ENCODE assay signal across 8 mouse cellular contexts in the genomic region with DNA sequence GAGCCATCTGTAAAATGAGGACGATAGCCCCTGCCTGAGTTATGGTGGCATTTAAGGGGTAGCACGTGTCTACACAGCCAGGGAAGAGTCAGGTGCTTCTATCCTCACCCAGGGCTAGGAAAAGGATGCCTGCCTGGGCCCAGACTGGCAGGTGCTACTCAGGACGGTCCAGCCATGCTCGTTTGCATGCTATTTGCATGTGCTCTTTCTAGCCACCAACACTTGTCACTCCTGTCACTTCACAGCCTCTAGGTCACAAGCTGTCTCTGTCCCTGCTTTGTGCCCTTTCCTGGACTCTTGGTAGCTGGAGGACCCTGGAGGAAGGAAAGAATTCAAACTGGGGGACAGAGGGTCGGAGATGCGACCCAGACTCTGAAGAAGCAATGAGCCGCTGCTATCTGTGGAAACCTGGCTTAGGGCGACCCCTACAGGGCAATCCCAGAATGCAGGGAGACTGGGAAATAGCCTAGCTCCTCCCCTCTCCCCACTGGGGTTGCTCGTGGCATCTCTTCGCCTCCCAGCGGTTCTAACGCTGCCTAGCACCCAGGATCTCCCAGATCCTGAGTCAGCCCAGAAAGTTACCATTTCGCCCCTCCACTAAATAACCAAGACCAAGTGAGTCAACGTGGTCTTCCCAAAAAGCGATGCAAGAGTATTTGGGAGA. TPM values are rescaled to one million over a fixed set of nuclear protein-coding genes. Genes with fewer than 3 reads are reported as not detected.
DNase-seq lines count a peak whose midpoint lies in the region; ATAC-seq and TF ChIP-seq lines count a peak whose summit lies in the region.

No protein-coding gene starts in this region.

- no peak overlapping the region for H3K9ac ChIP-seq in forebrain, embryonic 13.5 days

- H3K4me1 ChIP-seq in G1E (ENCODE audit: insufficient read depth, low read depth, low read length) = peaks cover 49% of the 10 kb centered on the region
- peaks cover 21% of the 10 kb centered on the region for H3K4me1 ChIP-seq in forebrain, embryonic 13.5 days

- H3K27me3 ChIP-seq in G1E (ENCODE audit: insufficient read depth, low read length) = peaks cover 19% of the 10 kb centered on the region
- H3K27me3 ChIP-seq in forebrain, embryonic 13.5 days = 0 out of 2 replicates have a peak, but pooled peaks cover 2% of the 10 kb centered on the region

- no peak overlapping the region for H3K27ac ChIP-seq in forebrain, embryonic 13.5 days

- peak; percentile 81 for DNase-seq in G1E (ENCODE audit: low spot score)
- peak; percentile 94 for DNase-seq in c-Kit-positive CD71-negative TER-119-negative erythroid progenitor cells, embryonic 14.5 days (ENCODE audit: low read depth)
- peak; percentile 99 for DNase-seq in heart, postnatal 4 days
- peak; percentile 99 for DNase-seq in layer of hippocampus, adult 9-10 months (ENCODE audit: low spot score)
- peak; percentile 98 for DNase-seq in lung, postnatal 14 days
- peak; percentile 94 for DNase-seq in ovary, postnatal 36 days (ENCODE audit: low spot score)
- DNase-seq in thymus, postnatal 10 days (ENCODE audit: low spot score in 2 of 2) = peak; percentile 74 to 90

- peak; percentile 95 for TF ChIP-seq CTCF in G1E (IDR thresholded peaks at IDR 0.05; ENCODE audit: low read depth, low read length)

- ATAC-seq in G1E (ENCODE audit: extremely low read depth, insufficient number of reproducible peaks, low FRiP score, poor library complexity, severe bottlenecking) = peak; percentile 67
- peak; percentile 72 for ATAC-seq in forebrain, embryonic 13.5 days

- peak overlapping the region; percentile 15; the same call in 1 of the 2 replicates for H3K4me2 ChIP-seq in forebrain, embryonic 13.5 days

- WGBS in forebrain, embryonic 13.5 days = 11% methylated on average over 15 of the region's 15 CpGs

- no peaks in the 10 kb centered on the region for H3K9me3 ChIP-seq in G1E (replicated peaks)
- H3K9me3 ChIP-seq in forebrain, embryonic 13.5 days (replicated peaks) = no peaks in the 10 kb centered on the region

- H3K4me3 ChIP-seq in G1E (ENCODE audit: low read depth, low read length) = no peak overlapping the region
- H3K4me3 ChIP-seq in forebrain, embryonic 13.5 days = no peak overlapping the region

- no peaks in the 10 kb centered on the region for H3K36me3 ChIP-seq in G1E (replicated peaks)
- no peaks in the 10 kb centered on the region for H3K36me3 ChIP-seq in forebrain, embryonic 13.5 days (ENCODE audit: poor library complexity, severe bottlenecking)

RNA-seq across cellular contexts. Expression of a gene that starts 19.5 kb away (rescaled TPM):
- not detected in 2 replicates for total RNA-seq in G1E (2014; fragmentation: Nextera tagmentation)
- total RNA-seq in G1E (2017) = 0.05 TPM in 1 of 2 replicates, not detected in the other
- polyA plus RNA-seq in G1E (2012) = not detected in 2 replicates
- polyA plus RNA-seq in forebrain, embryonic 13.5 days (2015; fragmentation: Nextera tagmentation; extraction: Ambion mirVana) = not detected in 2 replicates
- under 1 TPM in 1 of 2 experiments, not detected in 1; 0.07 TPM for total RNA-seq in heart, postnatal 4 days (2021)

RNA-seq across cellular contexts. Expression of a gene that starts 30.7 kb away (rescaled TPM):
- total RNA-seq in G1E (2014; fragmentation: Nextera tagmentation) (not detected in 2 replicates), G1E (2017) (not detected in 2 replicates)
- not detected in 2 replicates for polyA plus RNA-seq in G1E (2012)
- polyA plus RNA-seq in forebrain, embryonic 13.5 days (2015; fragmentation: Nextera tagmentation; extraction: Ambion mirVana) = 1.7 and 2.6 TPM in 2 replicates
- 1 to 10 TPM; 6.2 to 6.4 TPM for total RNA-seq in heart, postnatal 4 days (2021)

RNA-seq across cellular contexts. Expression of a gene that starts 33.4 kb away (rescaled TPM):
- not detected in 2 replicates for total RNA-seq in G1E (2014; fragmentation: Nextera tagmentation)
- 0.12 TPM in 1 of 2 replicates, not detected in the other for total RNA-seq in G1E (2017)
- not detected in 2 replicates for polyA plus RNA-seq in G1E (2012)
- 0.10 and 0.33 TPM in 2 replicates for polyA plus RNA-seq in forebrain, embryonic 13.5 days (2015; fragmentation: Nextera tagmentation; extraction: Ambion mirVana)
- total RNA-seq in heart, postnatal 4 days (2021) = under 1 TPM; 0.25 to 0.45 TPM

RNA-seq across cellular contexts. Expression of a gene that starts 49.0 kb away (rescaled TPM):
- total RNA-seq in G1E (2014; fragmentation: Nextera tagmentation) = not detected in 2 replicates
- 0.06 and 0.11 TPM in 2 replicates for total RNA-seq in G1E (2017)
- polyA plus RNA-seq in G1E (2012) = not detected in 2 replicates
- not detected in 2 replicates for polyA plus RNA-seq in forebrain, embryonic 13.5 days (2015; fragmentation: Nextera tagmentation; extraction: Ambion mirVana)
- total RNA-seq in heart, postnatal 4 days (2021) = not detected

RNA-seq across cellular contexts. Expression of a gene that starts 54.4 kb away (rescaled TPM):
- total RNA-seq in G1E (2014; fragmentation: Nextera tagmentation) = not detected in 2 replicates
- not detected in 2 replicates for total RNA-seq in G1E (2017)
- 0.04 TPM in 1 of 2 replicates, not detected in the other for polyA plus RNA-seq in G1E (2012)
- polyA plus RNA-seq in forebrain, embryonic 13.5 days (2015; fragmentation: Nextera tagmentation; extraction: Ambion mirVana) = 2.4 and 6.3 TPM in 2 replicates
- 10 to 100 TPM; 14.9 to 15.4 TPM for total RNA-seq in heart, postnatal 4 days (2021)

Comparison
In these comparisons a context has a peak if more than half of its experiments do, and no peak if none do; other contexts are left out.
1. RNA of a gene that starts 30.7 kb away (total RNA-seq): 6.2 to 6.4 TPM in heart, postnatal 4 days; not detected in G1E; every median in the first group is over 4 times any median in the second.
2. Peak in every context shown above with its lines, with median percentiles within 50 percentile points of each other: DNase-seq.